Mouse (Mus musculus): ENCODE data around the gene Hist1h1b. TPM values are rescaled to one million over a fixed set of nuclear protein-coding genes. Genes with fewer than 3 reads are reported as not detected.
"Not testable (repeated sequence)": the region's sequence is repeated elsewhere in the genome, so short reads cannot be mapped to it uniquely, and the experiment has no call there.

The Hist1h1b gene
- polyA plus RNA-seq, 1 experiment from 2014 or later: 7.2 TPM

GRCm38 (mm10) chr13:21778814-21779766, 1.3 kb downstream of the Hist1h1b start:
- H3K36me3 ChIP-seq (ENCODE audit: control insufficient read depth, insufficient read depth, low read length): no peaks in the 10 kb centered on the region
- peak overlapping the region; percentile 82 to 88 for H3K27ac ChIP-seq (replicated peaks in 1 of 2; ENCODE audit: control insufficient read depth in 1 of 2, insufficient read depth in 1 of 2, low read depth in 2 of 2, low read length in 2 of 2)
- peak; percentile 80 for ATAC-seq (ENCODE audit: insufficient number of reproducible peaks, insufficient read depth, low FRiP score, low read depth)
- H3K27me3 ChIP-seq (ENCODE audit: control insufficient read depth, insufficient read depth, low read length): no peaks in the 10 kb centered on the region
- H3K4me2 ChIP-seq (ENCODE audit: low read length): peak overlapping the region; percentile 92
- H3K4me1 ChIP-seq (ENCODE audit: control insufficient read depth in 2 of 2, insufficient read depth in 2 of 2, low read length in 2 of 2): peaks cover 5 to 20% of the 10 kb centered on the region in 2 experiments; a peak in 3 of 4 replicates
- H3K9ac ChIP-seq (ENCODE audit: low read length): peak overlapping the region; percentile 84
- no peaks in the 10 kb centered on the region for H3K9me3 ChIP-seq (ENCODE audit: control insufficient read depth, low read length)
- H3K4me3 ChIP-seq (ENCODE audit: control insufficient read depth in 1 of 2, insufficient read depth in 1 of 2, low read depth in 1 of 2, low read length in 2 of 2): peak overlapping the region; percentile 60 to 84
- WGBS: 7% methylated on average over 33 of the region's 33 CpGs

GRCm38 (mm10) chr13:21755707-21756106, 24.7 kb downstream of the Hist1h1b start:
- H3K27me3 ChIP-seq (ENCODE audit: control insufficient read depth, insufficient read depth, low read length): no peaks in the 10 kb centered on the region
- no peak for ATAC-seq (ENCODE audit: insufficient number of reproducible peaks, insufficient read depth, low FRiP score, low read depth)
- 84% methylated on average over 1 of the region's 1 CpGs for WGBS
- no peaks in the 10 kb centered on the region for H3K9me3 ChIP-seq (ENCODE audit: control insufficient read depth, low read length)
- H3K4me1 ChIP-seq (ENCODE audit: control insufficient read depth in 2 of 2, insufficient read depth in 2 of 2, low read length in 2 of 2): peaks cover 0 to 23% of the 10 kb centered on the region in 2 experiments; a peak in 2 of 4 replicates
- H3K36me3 ChIP-seq (ENCODE audit: control insufficient read depth, insufficient read depth, low read length): no peaks in the 10 kb centered on the region
- no peak overlapping the region for H3K27ac ChIP-seq (replicated peaks in 1 of 2; ENCODE audit: control insufficient read depth in 1 of 2, insufficient read depth in 1 of 2, low read depth in 2 of 2, low read length in 2 of 2)
- H3K9ac ChIP-seq (ENCODE audit: low read length): peak overlapping the region; percentile 62
- peak overlapping the region in 1 of 2 experiments; percentile 37; a peak in 2 of 4 replicates for H3K4me3 ChIP-seq (ENCODE audit: control insufficient read depth in 1 of 2, insufficient read depth in 1 of 2, low read depth in 1 of 2, low read length in 2 of 2)
- H3K4me2 ChIP-seq (ENCODE audit: low read length): peak overlapping the region; percentile 61

- H3K4me2 ChIP-seq (ENCODE audit: low read length): peak overlapping the region; percentile 61
- ATAC-seq (ENCODE audit: insufficient number of reproducible peaks, insufficient read depth, low FRiP score, low read depth): peak; percentile 7; the same call in 1 of the 2 replicates
- H3K9ac ChIP-seq (ENCODE audit: low read length): peak overlapping the region; percentile 69
- not testable (repeated sequence) for H3K9me3 ChIP-seq (ENCODE audit: control insufficient read depth, low read length); H3K36me3 ChIP-seq (ENCODE audit: control insufficient read depth, insufficient read depth, low read length); H3K27me3 ChIP-seq (ENCODE audit: control insufficient read depth, insufficient read depth, low read length)
- WGBS: 1% methylated on average over 12 of the region's 26 CpGs
- peak overlapping the region; percentile 88 to 94 for H3K27ac ChIP-seq (replicated peaks in 1 of 2; ENCODE audit: control insufficient read depth in 1 of 2, insufficient read depth in 1 of 2, low read depth in 2 of 2, low read length in 2 of 2)
- H3K4me1 ChIP-seq (ENCODE audit: control insufficient read depth in 2 of 2, insufficient read depth in 2 of 2, low read length in 2 of 2): peaks cover 1 to 26% of the 10 kb centered on the region in 2 experiments; a peak in 3 of 4 replicates
- H3K4me3 ChIP-seq (ENCODE audit: control insufficient read depth in 1 of 2, insufficient read depth in 1 of 2, low read depth in 1 of 2, low read length in 2 of 2): peak overlapping the region; percentile 37 to 59
These were observed 26.0 kb downstream of the Hist1h1b start for GRCm38 (mm10) chr13:21754294-21755001.

- peak within 1 kb of the TSS; percentile 88 to 94 for H3K27ac ChIP-seq (replicated peaks in 1 of 2; ENCODE audit: control insufficient read depth in 1 of 2, insufficient read depth in 1 of 2, low read depth in 2 of 2, low read length in 2 of 2)
- H3K36me3 ChIP-seq (ENCODE audit: control insufficient read depth, insufficient read depth, low read length); H3K9me3 ChIP-seq (ENCODE audit: control insufficient read depth, low read length); H3K27me3 ChIP-seq (ENCODE audit: control insufficient read depth, insufficient read depth, low read length): not testable (repeated sequence)
- peak within 1 kb of the TSS; percentile 61 for H3K4me2 ChIP-seq (ENCODE audit: low read length)
- peak within 1 kb of the TSS; percentile 75 for H3K9ac ChIP-seq (ENCODE audit: low read length)
- peaks cover 2 to 28% of the 10 kb centered on the region in 2 experiments; a peak in 3 of 4 replicates for H3K4me1 ChIP-seq (ENCODE audit: control insufficient read depth in 2 of 2, insufficient read depth in 2 of 2, low read length in 2 of 2)
- WGBS: under 1% methylated on average over 38 of the region's 50 CpGs
- peak; percentile 90 for ATAC-seq (ENCODE audit: insufficient number of reproducible peaks, insufficient read depth, low FRiP score, low read depth)
- H3K4me3 ChIP-seq (ENCODE audit: control insufficient read depth in 1 of 2, insufficient read depth in 1 of 2, low read depth in 1 of 2, low read length in 2 of 2): peak within 1 kb of the TSS; percentile 37 to 59
These were observed 26.7 kb downstream of the Hist1h1b start, which contains the start of the genes Hist1h2ak and Hist1h2bn for GRCm38 (mm10) chr13:21753524-21754285. Hist1h2ak (minus strand) TSS chr13:21753827. Hist1h2bn (plus strand) TSS chr13:21754123.

- Histone ChIP-seq H3K36me3 (ENCODE audit: control insufficient read depth, insufficient read depth, low read length) (no peaks in the 10 kb centered on the region), H3K9ac (ENCODE audit: low read length) (peak overlapping the region; percentile 75), H3K4me3 (ENCODE audit: control insufficient read depth in 1 of 2, insufficient read depth in 1 of 2, low read depth in 1 of 2, low read length in 2 of 2) (peak overlapping the region; percentile 37 to 48), H3K9me3 (ENCODE audit: control insufficient read depth, low read length) (no peaks in the 10 kb centered on the region), H3K27ac (replicated peaks in 1 of 2; ENCODE audit: control insufficient read depth in 1 of 2, insufficient read depth in 1 of 2, low read depth in 2 of 2, low read length in 2 of 2) (peak overlapping the region; percentile 79 to 88), H3K4me2 (ENCODE audit: low read length) (peak overlapping the region; percentile 61), H3K4me1 (ENCODE audit: control insufficient read depth in 2 of 2, insufficient read depth in 2 of 2, low read length in 2 of 2) (peaks cover 2 to 28% of the 10 kb centered on the region in 2 experiments; a peak in 3 of 4 replicates), H3K27me3 (ENCODE audit: control insufficient read depth, insufficient read depth, low read length) (no peaks in the 10 kb centered on the region)
- WGBS: 3% methylated on average over 10 of the region's 10 CpGs
- ATAC-seq (ENCODE audit: insufficient number of reproducible peaks, insufficient read depth, low FRiP score, low read depth): no peak; the same call in 1 of the 2 replicates
These were observed 27.3 kb downstream of the Hist1h1b start for GRCm38 (mm10) chr13:21753051-21753523.

- Histone ChIP-seq H3K9ac (ENCODE audit: low read length) (peak overlapping the region; percentile 75; the same call in 1 of the 2 replicates), H3K4me1 (ENCODE audit: control insufficient read depth in 2 of 2, insufficient read depth in 2 of 2, low read length in 2 of 2) (peaks cover 2 to 28% of the 10 kb centered on the region in 2 experiments; a peak in 3 of 4 replicates), H3K4me2 (ENCODE audit: low read length) (peak overlapping the region; percentile 61), H3K4me3 (ENCODE audit: control insufficient read depth in 1 of 2, insufficient read depth in 1 of 2, low read depth in 1 of 2, low read length in 2 of 2) (no peak overlapping the region), H3K27me3 (ENCODE audit: control insufficient read depth, insufficient read depth, low read length) (no peaks in the 10 kb centered on the region), H3K27ac (replicated peaks in 1 of 2; ENCODE audit: control insufficient read depth in 1 of 2, insufficient read depth in 1 of 2, low read depth in 2 of 2, low read length in 2 of 2) (peak overlapping the region in 1 of 2 experiments; percentile 88; a peak in 2 of 4 replicates), H3K36me3 (ENCODE audit: control insufficient read depth, insufficient read depth, low read length) (no peaks in the 10 kb centered on the region), H3K9me3 (ENCODE audit: control insufficient read depth, low read length) (no peaks in the 10 kb centered on the region)
- ATAC-seq (ENCODE audit: insufficient number of reproducible peaks, insufficient read depth, low FRiP score, low read depth): no peak
- 29% methylated on average over 3 of the region's 3 CpGs for WGBS
These were observed 28.1 kb downstream of the Hist1h1b start for GRCm38 (mm10) chr13:21752356-21752755.
